17 mouse cellular contexts compared by ENCODE assay signal in genomic region chr1:168407958-168408357, GRCm38 (mm10). TPM values are rescaled to one million over a fixed set of nuclear protein-coding genes. Genes with fewer than 3 reads are reported as not detected.
DNase-seq lines count a peak whose midpoint lies in the region; ATAC-seq and TF ChIP-seq lines count a peak whose summit lies in the region.
"Had no signal": no experiment of that assay in that cellular context is flagged by ENCODE, and none has a peak within 500 bp of the region (broad histone marks: within the 10 kb centered on the region; RNA-seq: fewer than 3 reads in every experiment).

No protein-coding gene starts in this region.

- 76% methylated on average over 7 of the region's 7 CpGs for WGBS in forebrain, embryonic 12.5 days
- 58% methylated on average over 7 of the region's 7 CpGs for WGBS in forebrain, postnatal 0 days
- 72% methylated on average over 7 of the region's 7 CpGs for WGBS in embryonic facial prominence, embryonic 13.5 days
- WGBS in midbrain, embryonic 11.5 days = 86% methylated on average over 7 of the region's 7 CpGs

- no peak for TF ChIP-seq CTCF in forebrain, postnatal 0 days (IDR thresholded peaks at IDR 0.05; ENCODE audit: low read depth)
- no peak for TF ChIP-seq CTCF in left cerebral cortex, adult 2 months (IDR thresholded peaks at IDR 0.05)

- no peaks in the 10 kb centered on the region for H3K27me3 ChIP-seq in forebrain, embryonic 12.5 days
- H3K27me3 ChIP-seq in forebrain, postnatal 0 days (ENCODE audit: insufficient read depth, low read length) = no peaks in the 10 kb centered on the region
- no peaks in the 10 kb centered on the region for H3K27me3 ChIP-seq in embryonic facial prominence, embryonic 13.5 days
- H3K27me3 ChIP-seq in midbrain, embryonic 11.5 days (ENCODE audit: control insufficient read depth, insufficient read depth, low read length) = no peaks in the 10 kb centered on the region
- H3K27me3 ChIP-seq: hindbrain, embryonic 15.5 days had no signal

- intact Hi-C loops in heart, postnatal 36 days (cut with DNase I) = no loop called here
- intact Hi-C loops in left cerebral cortex, adult 2 months (cut with DNase I) = no loop called here
- intact Hi-C loops in left cerebral cortex, postnatal 14 days (cut with DNase I) = no loop called here

- H3K9ac ChIP-seq in forebrain, embryonic 12.5 days = no peak overlapping the region
- H3K9ac ChIP-seq in forebrain, postnatal 0 days = no peak overlapping the region
- no peak overlapping the region for H3K9ac ChIP-seq in embryonic facial prominence, embryonic 13.5 days
- no peak overlapping the region for H3K9ac ChIP-seq in midbrain, embryonic 11.5 days (ENCODE audit: low read length)
- H3K9ac ChIP-seq: hindbrain, embryonic 15.5 days had no signal

- H3K4me2 ChIP-seq in forebrain, embryonic 12.5 days = no peak overlapping the region
- no peak overlapping the region for H3K4me2 ChIP-seq in forebrain, postnatal 0 days (ENCODE audit: low read depth)
- H3K4me2 ChIP-seq in embryonic facial prominence, embryonic 13.5 days = no peak overlapping the region
- H3K4me2 ChIP-seq in midbrain, embryonic 11.5 days = no peak overlapping the region
- H3K4me2 ChIP-seq: hindbrain, embryonic 15.5 days; liver, embryonic 11.5 days had no signal

- ATAC-seq in forebrain, embryonic 12.5 days (ENCODE audit: low FRiP score) = no peak
- no peak for ATAC-seq in forebrain, postnatal 0 days
- ATAC-seq in embryonic facial prominence, embryonic 13.5 days (ENCODE audit: insufficient number of reproducible peaks, insufficient read depth, low FRiP score, low TSS enrichment, low read depth) = no peak
- ATAC-seq in midbrain, embryonic 11.5 days (ENCODE audit: low FRiP score) = no peak

- peaks cover 30% of the 10 kb centered on the region for H3K36me3 ChIP-seq in forebrain, embryonic 12.5 days (replicated peaks)
- H3K36me3 ChIP-seq in forebrain, postnatal 0 days (ENCODE audit: insufficient read depth) = peaks cover 27% of the 10 kb centered on the region
- H3K36me3 ChIP-seq in embryonic facial prominence, embryonic 13.5 days = peaks cover 14% of the 10 kb centered on the region
- no peaks in the 10 kb centered on the region for H3K36me3 ChIP-seq in midbrain, embryonic 11.5 days (ENCODE audit: control insufficient read depth, insufficient read depth, low read length)
- H3K36me3 ChIP-seq: hindbrain, embryonic 15.5 days had no signal

- 0 out of 2 replicates have a peak overlapping the region, but pooled peaks have one; percentile 5 for H3K27ac ChIP-seq in forebrain, embryonic 12.5 days
- no peak overlapping the region; the same call in 1 of the 2 replicates for H3K27ac ChIP-seq in forebrain, postnatal 0 days (ENCODE audit: low read depth, low read length)
- peak overlapping the region; percentile 50; the same call in 1 of the 2 replicates for H3K27ac ChIP-seq in left cerebral cortex, adult 2 months
- peak overlapping the region; percentile 48; the same call in 1 of the 2 replicates for H3K27ac ChIP-seq in embryonic facial prominence, embryonic 13.5 days
- no peak overlapping the region for H3K27ac ChIP-seq in midbrain, embryonic 11.5 days (ENCODE audit: low read depth, low read length)
- H3K27ac ChIP-seq: hindbrain, embryonic 15.5 days had no signal

- no peak overlapping the region for H3K4me3 ChIP-seq in forebrain, embryonic 12.5 days (replicated peaks)
- no peak overlapping the region for H3K4me3 ChIP-seq in forebrain, postnatal 0 days (ENCODE audit: low read depth, low read length)
- no peak overlapping the region for H3K4me3 ChIP-seq in left cerebral cortex, adult 2 months
- H3K4me3 ChIP-seq in embryonic facial prominence, embryonic 13.5 days = no peak overlapping the region
- no peak overlapping the region for H3K4me3 ChIP-seq in midbrain, embryonic 11.5 days (ENCODE audit: low read depth, low read length)
- H3K4me3 ChIP-seq: hindbrain, embryonic 15.5 days had no signal

- H3K9me3 ChIP-seq in forebrain, embryonic 12.5 days = no peaks in the 10 kb centered on the region
- no peaks in the 10 kb centered on the region for H3K9me3 ChIP-seq in forebrain, postnatal 0 days (ENCODE audit: low read length)
- H3K9me3 ChIP-seq in embryonic facial prominence, embryonic 13.5 days = no peaks in the 10 kb centered on the region
- H3K9me3 ChIP-seq in midbrain, embryonic 11.5 days (ENCODE audit: control insufficient read depth, low read length) = no peaks in the 10 kb centered on the region
- H3K9me3 ChIP-seq: hindbrain, embryonic 15.5 days had no signal

- DNase-seq in forebrain, postnatal 0 days = no peak
- DNase-seq in heart, postnatal 4 days = peak; percentile 5
- DNase-seq in heart, postnatal 36 days = no peak
- DNase-seq in left cerebral cortex, adult 2 months (ENCODE audit: extremely low spot score in 1 of 2, low spot score in 2 of 2) = no peak
- DNase-seq in left cerebral cortex, postnatal 14 days (ENCODE audit: low spot score in 2 of 2) = no peak
- DNase-seq in midbrain, embryonic 11.5 days (ENCODE audit: low spot score, missing footprints) = no peak
- DNase-seq: adrenal gland, postnatal 25 days; cerebellum, adult 9-11 months; kidney, postnatal 25 days; left cerebral cortex, postnatal 4 days; midbrain, embryonic 14.5 days; right cerebral cortex, postnatal 25 days; thymus, postnatal 36 days had no signal

- peaks cover 78% of the 10 kb centered on the region for H3K4me1 ChIP-seq in forebrain, embryonic 12.5 days
- H3K4me1 ChIP-seq in forebrain, postnatal 0 days (ENCODE audit: insufficient read depth) = peaks cover 13% of the 10 kb centered on the region; the same call in 1 of the 2 replicates
- H3K4me1 ChIP-seq in embryonic facial prominence, embryonic 13.5 days = peaks cover 52% of the 10 kb centered on the region
- H3K4me1 ChIP-seq in midbrain, embryonic 11.5 days (ENCODE audit: control insufficient read depth, insufficient read depth, low read length) = peaks cover 30% of the 10 kb centered on the region

RNA-seq across cellular contexts. Expression of gene Pbx1, which starts 24.1 kb away (rescaled TPM):
- 69.4 and 72.2 TPM in 2 replicates for polyA plus RNA-seq in forebrain, embryonic 12.5 days (2016; fragmentation: Nextera tagmentation; extraction: Ambion mirVana)
- total RNA-seq in forebrain, postnatal 0 days (2014; rRNA removed) = 79.2 and 95.9 TPM in 2 replicates
- 52.6 and 60.5 TPM in 2 replicates for polyA plus RNA-seq in forebrain, postnatal 0 days (2015; fragmentation: Nextera tagmentation; extraction: Ambion mirVana)
- total RNA-seq in heart, postnatal 4 days (2021) = 100 to 1,000 TPM in 1 of 2 experiments, 10 to 100 TPM in 1; 90.6 to 101 TPM
- 10 to 100 TPM; 47.2 to 63.0 TPM for total RNA-seq in heart, postnatal 36 days (2021)
- total RNA-seq in left cerebral cortex, adult 2 months (2021) = 100 to 1,000 TPM; 140 to 143 TPM
- 100 to 1,000 TPM; 130 to 145 TPM for total RNA-seq in left cerebral cortex, postnatal 14 days (2021)
- 47.7 and 49.9 TPM in 2 replicates for polyA plus RNA-seq in embryonic facial prominence, embryonic 13.5 days (2015; fragmentation: Nextera tagmentation; extraction: Ambion mirVana)
- 49.3 and 57.3 TPM in 2 replicates for polyA plus RNA-seq in midbrain, embryonic 11.5 days (2014; fragmentation: Nextera tagmentation; extraction: Ambion mirVana)

Comparison
In these comparisons a context has a peak if more than half of its experiments do, and no peak if none do; other contexts are left out.
1. H3K27ac ChIP-seq: peak in forebrain, embryonic 12.5 days (single experiment), left cerebral cortex, adult 2 months (single experiment) and embryonic facial prominence, embryonic 13.5 days (single experiment); none in forebrain, postnatal 0 days (single experiment) and midbrain, embryonic 11.5 days (single experiment).